Mouse (Mus musculus): ENCODE measurements around the gene Il20rb. TPM values are rescaled to one million over a fixed set of nuclear protein-coding genes. Genes with fewer than 3 reads are reported as not detected.

The Il20rb gene
- polyA plus RNA-seq, 1 experiment from 2014 or later = 1.2 TPM

- Histone ChIP-seq H3K27me3 (ENCODE audit: control insufficient read depth, insufficient read depth, low read length) (no peaks in the 10 kb centered on the region), H3K4me2 (ENCODE audit: low read depth, severe bottlenecking) (no peak overlapping the region), H3K36me3 (ENCODE audit: control insufficient read depth, insufficient read depth, low read length) (no peaks in the 10 kb centered on the region), H3K4me1 (ENCODE audit: control insufficient read depth, insufficient read depth, low read length) (no peaks in the 10 kb centered on the region), H3K9me3 (ENCODE audit: control insufficient read depth, low read length) (no peaks in the 10 kb centered on the region), H3K4me3 (ENCODE audit: low read depth, low read length) (no peak overlapping the region), H3K27ac (replicated peaks; ENCODE audit: low read depth, low read length) (no peak overlapping the region), H3K9ac (ENCODE audit: low read length) (no peak overlapping the region)
- no peak for ATAC-seq (ENCODE audit: insufficient number of reproducible peaks, low FRiP score, low TSS enrichment, low read depth)
- 90% methylated on average over 5 of the region's 5 CpGs for WGBS
- DNase-seq (ENCODE audit: low spot score) = no peak
Observed at GRCm38 (mm10) chr9:100483318-100483717, 3.3 kb downstream of the Il20rb start.

GRCm38 (mm10) chr9:100481626-100482025, 5.0 kb downstream of the Il20rb start:
- WGBS = 66% methylated on average over 6 of the region's 6 CpGs

GRCm38 (mm10) chr9:100474056-100474455, 12.5 kb downstream of the Il20rb start:
- H3K9me3 ChIP-seq (ENCODE audit: control insufficient read depth, low read length) = no peaks in the 10 kb centered on the region
- no peak for DNase-seq (ENCODE audit: low spot score)
- H3K36me3 ChIP-seq (ENCODE audit: control insufficient read depth, insufficient read depth, low read length) = no peaks in the 10 kb centered on the region
- no peak overlapping the region for H3K4me3 ChIP-seq (ENCODE audit: low read depth, low read length)
- WGBS = 89% methylated on average over 1 of the region's 1 CpGs
- ATAC-seq (ENCODE audit: insufficient number of reproducible peaks, low FRiP score, low TSS enrichment, low read depth) = no peak
- H3K27me3 ChIP-seq (ENCODE audit: control insufficient read depth, insufficient read depth, low read length) = no peaks in the 10 kb centered on the region
- no peak overlapping the region for H3K4me2 ChIP-seq (ENCODE audit: low read depth, severe bottlenecking)
- H3K9ac ChIP-seq (ENCODE audit: low read length) = no peak overlapping the region
- no peak overlapping the region for H3K27ac ChIP-seq (replicated peaks; ENCODE audit: low read depth, low read length)
- H3K4me1 ChIP-seq (ENCODE audit: control insufficient read depth, insufficient read depth, low read length) = no peaks in the 10 kb centered on the region

More at GRCm38 (mm10) chr9:100481626-100482025, 5.0 kb downstream of the Il20rb start:
- no peak overlapping the region for H3K4me2 ChIP-seq (ENCODE audit: low read depth, severe bottlenecking)
- no peak for DNase-seq (ENCODE audit: low spot score)
- no peak overlapping the region for H3K9ac ChIP-seq (ENCODE audit: low read length)
- no peak for ATAC-seq (ENCODE audit: insufficient number of reproducible peaks, low FRiP score, low TSS enrichment, low read depth)
- H3K4me3 ChIP-seq (ENCODE audit: low read depth, low read length) = no peak overlapping the region
- no peaks in the 10 kb centered on the region for H3K9me3 ChIP-seq (ENCODE audit: control insufficient read depth, low read length)
- no peaks in the 10 kb centered on the region for H3K36me3 ChIP-seq (ENCODE audit: control insufficient read depth, insufficient read depth, low read length)
- H3K27me3 ChIP-seq (ENCODE audit: control insufficient read depth, insufficient read depth, low read length) = no peaks in the 10 kb centered on the region
- H3K4me1 ChIP-seq (ENCODE audit: control insufficient read depth, insufficient read depth, low read length) = no peaks in the 10 kb centered on the region
- H3K27ac ChIP-seq (replicated peaks; ENCODE audit: low read depth, low read length) = no peak overlapping the region

DNA sequence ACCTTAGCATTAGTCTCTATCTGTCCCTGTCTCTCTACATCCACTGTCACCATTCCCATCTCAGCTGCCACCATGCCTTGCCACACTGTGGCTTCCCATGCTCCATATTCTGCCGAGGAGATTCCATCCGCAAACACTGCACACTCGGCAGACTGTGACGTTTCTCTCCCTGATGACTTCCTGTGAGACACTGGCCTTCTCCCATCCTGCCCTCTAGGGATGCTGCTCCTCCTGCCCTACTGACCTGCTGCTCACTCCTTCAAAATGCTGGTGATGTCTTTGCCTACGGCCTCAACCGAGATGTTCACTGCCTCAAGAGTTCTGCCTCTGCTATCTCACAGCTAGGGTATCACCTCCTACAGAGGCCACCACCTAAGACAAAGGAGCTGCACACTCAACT, 13.2 kb downstream of the Il20rb start:
- ATAC-seq (ENCODE audit: insufficient number of reproducible peaks, low FRiP score, low TSS enrichment, low read depth) (no peak), DNase-seq (ENCODE audit: low spot score) (no peak)
- H3K4me1 ChIP-seq (ENCODE audit: control insufficient read depth, insufficient read depth, low read length) = no peaks in the 10 kb centered on the region
- H3K27ac ChIP-seq (replicated peaks; ENCODE audit: low read depth, low read length) = no peak overlapping the region
- WGBS = 88% methylated on average over 6 of the region's 6 CpGs
- no peaks in the 10 kb centered on the region for H3K9me3 ChIP-seq (ENCODE audit: control insufficient read depth, low read length)
- no peak overlapping the region for H3K4me2 ChIP-seq (ENCODE audit: low read depth, severe bottlenecking)
- H3K4me3 ChIP-seq (ENCODE audit: low read depth, low read length) = no peak overlapping the region
- H3K27me3 ChIP-seq (ENCODE audit: control insufficient read depth, insufficient read depth, low read length) = no peaks in the 10 kb centered on the region
- H3K36me3 ChIP-seq (ENCODE audit: control insufficient read depth, insufficient read depth, low read length) = no peaks in the 10 kb centered on the region
- no peak overlapping the region for H3K9ac ChIP-seq (ENCODE audit: low read length)

DNA sequence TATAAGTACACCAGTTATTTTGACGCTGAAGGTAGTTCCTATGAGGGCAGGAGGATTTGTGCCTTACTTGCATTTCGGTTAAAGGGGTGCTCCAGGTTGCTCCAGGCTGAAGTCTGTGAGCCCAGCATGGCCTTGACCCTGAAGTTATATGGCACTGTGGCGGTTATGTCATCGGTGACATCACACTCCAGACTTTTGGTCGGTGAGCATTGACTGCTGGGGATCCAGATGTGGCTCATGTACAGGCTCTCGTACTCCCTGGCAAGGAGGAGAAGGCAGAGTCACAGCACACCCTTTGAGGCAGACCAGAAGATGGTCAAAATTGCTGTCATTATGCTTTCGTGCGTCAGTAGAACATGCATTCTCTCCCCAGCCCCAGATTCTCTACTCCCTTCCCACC, 13.7 kb downstream of the Il20rb start:
- no peaks in the 10 kb centered on the region for H3K9me3 ChIP-seq (ENCODE audit: control insufficient read depth, low read length)
- H3K9ac ChIP-seq (ENCODE audit: low read length) = no peak overlapping the region
- H3K27ac ChIP-seq (replicated peaks; ENCODE audit: low read depth, low read length) = no peak overlapping the region
- no peaks in the 10 kb centered on the region for H3K27me3 ChIP-seq (ENCODE audit: control insufficient read depth, insufficient read depth, low read length)
- no peak for ATAC-seq (ENCODE audit: insufficient number of reproducible peaks, low FRiP score, low TSS enrichment, low read depth)
- no peak overlapping the region for H3K4me2 ChIP-seq (ENCODE audit: low read depth, severe bottlenecking)
- no peaks in the 10 kb centered on the region for H3K36me3 ChIP-seq (ENCODE audit: control insufficient read depth, insufficient read depth, low read length)
- WGBS = 92% methylated on average over 8 of the region's 8 CpGs
- no peaks in the 10 kb centered on the region for H3K4me1 ChIP-seq (ENCODE audit: control insufficient read depth, insufficient read depth, low read length)
- no peak overlapping the region for H3K4me3 ChIP-seq (ENCODE audit: low read depth, low read length)
- DNase-seq (ENCODE audit: low spot score) = no peak

DNA sequence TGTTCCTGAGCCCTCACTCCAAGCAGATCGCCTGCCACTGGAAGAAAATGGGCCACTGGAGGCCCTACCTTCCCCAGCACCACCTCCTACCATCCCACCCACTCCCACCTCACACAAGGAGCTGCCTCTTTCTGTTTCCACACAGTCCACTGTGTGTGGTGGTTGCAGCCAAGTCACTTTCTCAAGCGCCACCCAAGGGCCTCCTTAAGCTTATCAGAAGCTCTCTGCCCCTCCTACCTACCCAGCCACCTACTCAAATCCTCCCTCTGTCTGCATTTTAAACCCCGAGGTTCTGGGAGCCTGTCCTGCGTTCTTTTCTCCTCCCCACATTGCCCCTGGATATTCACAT, 15.0 kb downstream of the Il20rb start:
- no peaks in the 10 kb centered on the region for H3K9me3 ChIP-seq (ENCODE audit: control insufficient read depth, low read length)
- ATAC-seq (ENCODE audit: insufficient number of reproducible peaks, low FRiP score, low TSS enrichment, low read depth) = no peak
- WGBS = 78% methylated on average over 4 of the region's 4 CpGs
- no peaks in the 10 kb centered on the region for H3K27me3 ChIP-seq (ENCODE audit: control insufficient read depth, insufficient read depth, low read length)
- H3K27ac ChIP-seq (replicated peaks; ENCODE audit: low read depth, low read length) = no peak overlapping the region
- H3K36me3 ChIP-seq (ENCODE audit: control insufficient read depth, insufficient read depth, low read length) = no peaks in the 10 kb centered on the region; the same call in 1 of the 2 replicates
- H3K4me1 ChIP-seq (ENCODE audit: control insufficient read depth, insufficient read depth, low read length) = no peaks in the 10 kb centered on the region
- no peak overlapping the region for H3K9ac ChIP-seq (ENCODE audit: low read length)
- no peak overlapping the region for H3K4me2 ChIP-seq (ENCODE audit: low read depth, severe bottlenecking)
- H3K4me3 ChIP-seq (ENCODE audit: low read depth, low read length) = no peak overlapping the region
- DNase-seq (ENCODE audit: low spot score) = no peak

- Histone ChIP-seq H3K27ac (replicated peaks; ENCODE audit: low read depth, low read length) (no peak overlapping the region), H3K4me2 (ENCODE audit: low read depth, severe bottlenecking) (no peak overlapping the region), H3K9me3 (ENCODE audit: control insufficient read depth, low read length) (no peaks in the 10 kb centered on the region), H3K27me3 (ENCODE audit: control insufficient read depth, insufficient read depth, low read length) (no peaks in the 10 kb centered on the region), H3K36me3 (ENCODE audit: control insufficient read depth, insufficient read depth, low read length) (no peaks in the 10 kb centered on the region; the same call in 1 of the 2 replicates), H3K4me3 (ENCODE audit: low read depth, low read length) (no peak overlapping the region), H3K4me1 (ENCODE audit: control insufficient read depth, insufficient read depth, low read length) (no peaks in the 10 kb centered on the region), H3K9ac (ENCODE audit: low read length) (no peak overlapping the region)
- WGBS = 65% methylated on average over 8 of the region's 8 CpGs
- no peak for ATAC-seq (ENCODE audit: insufficient number of reproducible peaks, low FRiP score, low TSS enrichment, low read depth)
- no peak for DNase-seq (ENCODE audit: low spot score)
Observed at GRCm38 (mm10) chr9:100470936-100471604, 15.5 kb downstream of the Il20rb start.

DNA sequence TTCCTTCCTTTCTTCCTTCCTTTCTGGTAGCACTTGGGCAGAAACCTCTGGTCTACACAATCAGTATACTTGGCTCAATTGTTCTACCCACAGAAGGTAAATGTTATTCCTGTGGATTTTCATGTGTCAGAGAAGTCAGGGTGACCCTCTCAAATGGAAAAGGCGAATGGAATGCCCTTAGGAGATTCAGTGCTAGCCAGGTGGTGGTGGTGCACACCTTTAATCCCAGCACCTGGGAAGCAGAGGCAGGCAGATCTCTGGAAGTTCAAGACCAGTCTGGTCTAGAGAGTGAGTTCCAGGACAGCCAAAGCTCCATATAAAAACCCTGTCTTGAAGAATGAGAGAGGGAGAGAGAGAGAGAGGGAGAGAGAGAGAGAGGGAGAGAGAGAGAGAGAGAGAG, 16.4 kb downstream of the Il20rb start:
- ATAC-seq (ENCODE audit: insufficient number of reproducible peaks, low FRiP score, low TSS enrichment, low read depth) (no peak), DNase-seq (ENCODE audit: low spot score) (no peak)
- Histone ChIP-seq H3K4me2 (ENCODE audit: low read depth, severe bottlenecking) (no peak overlapping the region), H3K9me3 (ENCODE audit: control insufficient read depth, low read length) (no peaks in the 10 kb centered on the region), H3K27me3 (ENCODE audit: control insufficient read depth, insufficient read depth, low read length) (no peaks in the 10 kb centered on the region), H3K9ac (ENCODE audit: low read length) (no peak overlapping the region), H3K4me3 (ENCODE audit: low read depth, low read length) (no peak overlapping the region), H3K36me3 (ENCODE audit: control insufficient read depth, insufficient read depth, low read length) (no peaks in the 10 kb centered on the region; the same call in 1 of the 2 replicates), H3K4me1 (ENCODE audit: control insufficient read depth, insufficient read depth, low read length) (no peaks in the 10 kb centered on the region), H3K27ac (replicated peaks; ENCODE audit: low read depth, low read length) (no peak overlapping the region)
- 69% methylated on average over 1 of the region's 1 CpGs for WGBS

- H3K4me2 ChIP-seq (ENCODE audit: low read depth, severe bottlenecking) = no peak overlapping the region
- 96% methylated on average over 3 of the region's 3 CpGs for WGBS
- H3K4me3 ChIP-seq (ENCODE audit: low read depth, low read length) = no peak overlapping the region
- H3K36me3 ChIP-seq (ENCODE audit: control insufficient read depth, insufficient read depth, low read length) = no peaks in the 10 kb centered on the region; the same call in 1 of the 2 replicates
- DNase-seq (ENCODE audit: low spot score) = no peak
- no peak for ATAC-seq (ENCODE audit: insufficient number of reproducible peaks, low FRiP score, low TSS enrichment, low read depth)
- H3K27me3 ChIP-seq (ENCODE audit: control insufficient read depth, insufficient read depth, low read length) = no peaks in the 10 kb centered on the region
- H3K4me1 ChIP-seq (ENCODE audit: control insufficient read depth, insufficient read depth, low read length) = no peaks in the 10 kb centered on the region
- no peaks in the 10 kb centered on the region for H3K9me3 ChIP-seq (ENCODE audit: control insufficient read depth, low read length)
- no peak overlapping the region for H3K27ac ChIP-seq (replicated peaks; ENCODE audit: low read depth, low read length)
- no peak overlapping the region for H3K9ac ChIP-seq (ENCODE audit: low read length)
Observed at GRCm38 (mm10) chr9:100469681-100470080, 16.9 kb downstream of the Il20rb start.

Measured in limb, embryonic 11.5 days (tissue).